Mouse (Mus musculus): ENCODE measurements at regions not wholly inside any gene's neighbourhood (a gene's known extent, or its start where the extent isn't known, plus 50 kb on each side); places are given as distances from the start of the nearest gene placed in this dataset.

DNA sequence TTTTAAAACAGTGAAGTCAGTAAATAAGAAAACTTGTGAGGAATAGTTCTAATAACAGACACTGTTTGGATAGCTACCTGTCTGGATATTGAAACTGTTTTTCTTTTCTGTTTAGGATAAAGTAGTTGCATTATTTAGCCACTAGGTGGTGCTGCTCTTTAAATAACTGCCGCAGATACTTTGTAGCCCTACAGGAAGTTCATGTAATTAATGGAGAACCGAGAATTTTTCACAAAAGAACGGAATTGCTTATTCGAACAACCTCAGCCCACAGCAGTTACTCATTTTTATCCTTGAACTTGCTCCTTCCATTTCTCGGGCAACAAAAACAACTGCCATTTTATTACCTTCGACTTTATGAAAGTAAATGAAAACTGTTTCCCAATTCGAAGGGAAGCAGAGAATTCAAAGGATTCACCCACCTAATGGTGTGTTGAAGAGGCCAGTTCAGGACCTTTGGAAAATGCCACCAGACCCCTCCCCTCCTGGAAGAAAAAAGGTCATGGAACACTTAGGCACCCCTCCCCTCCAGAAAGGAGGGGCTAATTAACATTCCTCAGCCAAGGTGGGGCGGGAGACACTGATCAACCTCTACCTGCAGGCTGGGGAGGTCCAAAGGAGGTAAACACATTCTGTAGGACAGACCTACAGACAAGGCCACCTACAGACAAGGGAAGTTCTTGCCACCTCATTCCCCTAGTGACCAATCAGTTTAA, 1029.6 kb downstream of the 9330182O14Rik start:
- Histone ChIP-seq H3K36me3 (replicated peaks; ENCODE audit: control insufficient read depth, insufficient read depth, low read depth) (no peaks in the 10 kb centered on the region), H3K4me2 (ENCODE audit: low read depth) (peak overlapping the region; percentile 45), H3K27me3 (ENCODE audit: control insufficient read depth, insufficient read depth, low read length) (no peaks in the 10 kb centered on the region), H3K4me1 (replicated peaks; ENCODE audit: control insufficient read depth in 2 of 2, insufficient read depth in 2 of 2, low read length in 1 of 2) (no peaks in the 10 kb centered on the region; a peak in 1 of 4 replicates), H3K9me3 (ENCODE audit: control insufficient read depth, low read length) (no peaks in the 10 kb centered on the region), H3K9ac (replicated peaks) (no peak overlapping the region), H3K27ac (no peak overlapping the region), H3K4me3 (ENCODE audit: insufficient read depth in 1 of 2, low read depth in 2 of 2, low read length in 2 of 2) (peak overlapping the region in 1 of 2 experiments; percentile 16; a peak in 1 of 4 replicates)
- ATAC-seq (ENCODE audit: insufficient read depth): no peak
- 13% methylated on average over 8 of the region's 8 CpGs for WGBS (ENCODE audit: insufficient replicate concordance)
- DNase-seq (ENCODE audit: low read depth in 3 of 3, low spot score in 3 of 3): peak; percentile 20 to 44 (median 37)
- TF ChIP-seq EP300 (IDR thresholded peaks at IDR 0.05; ENCODE audit: low read depth) (no peak), CTCF (IDR thresholded peaks at IDR 0.05; ENCODE audit: low read depth) (peak; percentile 65)

DNA sequence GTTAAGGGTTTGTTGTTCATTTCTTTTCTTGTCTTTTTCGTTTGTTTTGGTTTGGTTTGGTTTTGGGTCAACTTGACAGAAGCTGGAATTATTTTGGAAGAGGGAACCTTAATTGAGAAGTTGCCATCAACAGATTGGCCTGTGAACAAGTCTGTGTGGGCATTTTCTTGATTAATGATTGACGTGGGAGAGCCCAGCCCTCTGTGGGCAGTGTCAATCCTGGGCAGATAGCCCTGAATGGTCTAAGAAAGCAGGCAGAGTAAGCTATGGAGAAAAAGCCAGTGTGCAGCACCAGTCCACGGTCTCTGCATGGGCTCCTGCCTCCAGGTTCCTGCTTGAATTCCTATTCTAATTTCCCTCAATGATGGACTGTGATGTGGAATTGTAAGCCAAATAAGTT, 1031.4 kb downstream of the 9330182O14Rik start:
- Histone ChIP-seq H3K27ac (no peak overlapping the region), H3K4me1 (replicated peaks; ENCODE audit: control insufficient read depth in 2 of 2, insufficient read depth in 2 of 2, low read length in 1 of 2) (no peaks in the 10 kb centered on the region; a peak in 1 of 4 replicates), H3K9me3 (ENCODE audit: control insufficient read depth, low read length) (no peaks in the 10 kb centered on the region), H3K4me2 (ENCODE audit: low read depth) (no peak overlapping the region), H3K27me3 (ENCODE audit: control insufficient read depth, insufficient read depth, low read length) (no peaks in the 10 kb centered on the region), H3K36me3 (replicated peaks; ENCODE audit: control insufficient read depth, insufficient read depth, low read depth) (no peaks in the 10 kb centered on the region), H3K9ac (replicated peaks) (no peak overlapping the region), H3K4me3 (ENCODE audit: insufficient read depth in 1 of 2, low read depth in 2 of 2, low read length in 2 of 2) (no peak overlapping the region)
- WGBS (ENCODE audit: insufficient replicate concordance): 56% methylated on average over 3 of the region's 3 CpGs
- no peak for ATAC-seq (ENCODE audit: insufficient read depth)
- TF ChIP-seq EP300 (IDR thresholded peaks at IDR 0.05; ENCODE audit: low read depth): no peak
- no peak for TF ChIP-seq CTCF (IDR thresholded peaks at IDR 0.05; ENCODE audit: low read depth)
- no peak for DNase-seq (ENCODE audit: low read depth in 3 of 3, low spot score in 3 of 3)

DNA sequence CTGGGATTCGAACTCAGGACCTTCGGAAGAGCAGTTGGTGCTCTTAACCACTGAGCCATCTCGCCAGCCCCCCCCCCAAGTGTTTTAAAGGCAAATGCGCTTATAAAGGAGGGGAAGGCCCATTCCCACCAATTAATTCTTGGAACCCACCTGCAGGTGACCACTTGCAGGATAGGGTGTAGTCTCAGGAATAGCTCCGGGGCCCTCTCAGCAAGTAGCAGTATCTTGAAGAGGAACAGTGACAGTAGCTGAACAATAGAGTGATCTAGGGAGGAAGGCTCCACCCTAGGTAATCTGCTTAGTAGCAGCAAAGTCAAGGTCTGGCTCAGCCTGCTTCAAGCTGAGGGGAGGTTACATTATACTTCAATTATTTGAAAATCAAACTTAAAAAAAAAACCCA, 1056.6 kb downstream of the 9330182O14Rik start:
- Histone ChIP-seq H3K4me3 (ENCODE audit: insufficient read depth in 1 of 2, low read depth in 2 of 2, low read length in 2 of 2) (no peak overlapping the region), H3K36me3 (replicated peaks; ENCODE audit: control insufficient read depth, insufficient read depth, low read depth) (no peaks in the 10 kb centered on the region), H3K4me1 (replicated peaks; ENCODE audit: control insufficient read depth in 2 of 2, insufficient read depth in 2 of 2, low read length in 1 of 2) (no peaks in the 10 kb centered on the region), H3K27ac (no peak overlapping the region), H3K4me2 (ENCODE audit: low read depth) (no peak overlapping the region), H3K9me3 (ENCODE audit: control insufficient read depth, low read length) (no peaks in the 10 kb centered on the region), H3K9ac (replicated peaks) (no peak overlapping the region), H3K27me3 (ENCODE audit: control insufficient read depth, insufficient read depth, low read length) (no peaks in the 10 kb centered on the region)
- DNase-seq (ENCODE audit: low read depth in 3 of 3, low spot score in 3 of 3) (no peak), ATAC-seq (ENCODE audit: insufficient read depth) (no peak)
- no peak for TF ChIP-seq CTCF (IDR thresholded peaks at IDR 0.05; ENCODE audit: low read depth)
- no peak for TF ChIP-seq EP300 (IDR thresholded peaks at IDR 0.05; ENCODE audit: low read depth)
- WGBS (ENCODE audit: insufficient replicate concordance): 55% methylated on average over 5 of the region's 5 CpGs

- no peaks in the 10 kb centered on the region for H3K36me3 ChIP-seq (replicated peaks; ENCODE audit: control insufficient read depth, insufficient read depth, low read depth)
- H3K4me1 ChIP-seq (replicated peaks; ENCODE audit: control insufficient read depth in 2 of 2, insufficient read depth in 2 of 2, low read length in 1 of 2): no peaks in the 10 kb centered on the region
- H3K4me3 ChIP-seq (ENCODE audit: insufficient read depth in 1 of 2, low read depth in 2 of 2, low read length in 2 of 2): no peak overlapping the region
- WGBS (ENCODE audit: insufficient replicate concordance): 18% methylated on average over 3 of the region's 3 CpGs
- no peak overlapping the region for H3K27ac ChIP-seq
- no peaks in the 10 kb centered on the region for H3K9me3 ChIP-seq (ENCODE audit: control insufficient read depth, low read length)
- ATAC-seq (ENCODE audit: insufficient read depth): no peak
- no peaks in the 10 kb centered on the region for H3K27me3 ChIP-seq (ENCODE audit: control insufficient read depth, insufficient read depth, low read length)
- no peak for TF ChIP-seq EP300 (IDR thresholded peaks at IDR 0.05; ENCODE audit: low read depth)
- no peak; the same call in 1 of the 2 replicates for TF ChIP-seq CTCF (IDR thresholded peaks at IDR 0.05; ENCODE audit: low read depth)
- no peak overlapping the region for H3K9ac ChIP-seq (replicated peaks)
- no peak overlapping the region for H3K4me2 ChIP-seq (ENCODE audit: low read depth)
- peak in 1 of 3 experiments; percentile 12 for DNase-seq (ENCODE audit: low read depth in 3 of 3, low spot score in 3 of 3)
Measured at GRCm38 (mm10) chr15:41193240-41193639, 1059.1 kb downstream of the 9330182O14Rik start.

- Histone ChIP-seq H3K36me3 (replicated peaks; ENCODE audit: control insufficient read depth, insufficient read depth, low read depth) (no peaks in the 10 kb centered on the region), H3K9ac (replicated peaks) (no peak overlapping the region), H3K27me3 (ENCODE audit: control insufficient read depth, insufficient read depth, low read length) (no peaks in the 10 kb centered on the region), H3K9me3 (ENCODE audit: control insufficient read depth, low read length) (no peaks in the 10 kb centered on the region), H3K4me1 (replicated peaks; ENCODE audit: control insufficient read depth in 2 of 2, insufficient read depth in 2 of 2, low read length in 1 of 2) (no peaks in the 10 kb centered on the region), H3K27ac (no peak overlapping the region), H3K4me2 (ENCODE audit: low read depth) (no peak overlapping the region), H3K4me3 (ENCODE audit: insufficient read depth in 1 of 2, low read depth in 2 of 2, low read length in 2 of 2) (no peak overlapping the region)
- WGBS (ENCODE audit: insufficient replicate concordance): 44% methylated on average over 1 of the region's 1 CpGs
- TF ChIP-seq EP300 (IDR thresholded peaks at IDR 0.05; ENCODE audit: low read depth) (no peak), CTCF (IDR thresholded peaks at IDR 0.05; ENCODE audit: low read depth) (no peak)
- ATAC-seq (ENCODE audit: insufficient read depth) (no peak), DNase-seq (ENCODE audit: low read depth in 3 of 3, low spot score in 3 of 3) (no peak)
Measured at GRCm38 (mm10) chr15:41223801-41224200, 1089.6 kb downstream of the 9330182O14Rik start.

All from liver, embryonic 14.5 days (tissue).